Mouse (Mus musculus): Measurements from ENCODE around the gene Trip6.
A peak's percentile ranks its signal among the peaks of the same experiment; 100 is the strongest.
"Not testable (repeated sequence)": the region's sequence is repeated elsewhere in the genome, so short reads cannot be mapped to it uniquely, and the experiment has no call there.

Trip6 gene

GRCm38 (mm10) chr5:137301253-137301652 is 13.0 kb downstream of the Trip6 start:
- no peak for DNase-seq (ENCODE audit: low spot score in 2 of 2)

DNA sequence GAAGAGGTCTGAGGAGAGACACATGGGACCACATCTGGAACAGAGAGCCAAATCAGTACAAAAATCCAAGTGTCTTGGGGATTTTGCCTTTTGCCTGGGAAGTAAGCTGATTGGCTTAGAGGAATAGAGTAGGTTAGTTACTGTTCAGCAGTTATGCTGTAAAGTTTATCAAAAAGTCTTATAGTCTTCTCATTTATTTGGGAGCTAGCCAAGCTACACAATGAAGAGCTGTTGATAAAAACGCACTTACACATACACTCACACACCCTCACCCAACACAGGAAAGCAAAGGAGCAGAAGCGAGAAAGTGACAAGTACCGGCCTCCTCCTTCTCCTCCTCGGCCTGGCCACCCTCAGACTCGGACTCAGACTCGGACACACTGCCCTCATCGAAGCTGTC is 15.0 kb downstream of the Trip6 start:
- DNase-seq (ENCODE audit: low spot score in 2 of 2), result no peak

GRCm38 (mm10) chr5:137297126-137297525 is 17.1 kb downstream of the Trip6 start:
- no peak for DNase-seq (ENCODE audit: low spot score in 2 of 2)

DNA sequence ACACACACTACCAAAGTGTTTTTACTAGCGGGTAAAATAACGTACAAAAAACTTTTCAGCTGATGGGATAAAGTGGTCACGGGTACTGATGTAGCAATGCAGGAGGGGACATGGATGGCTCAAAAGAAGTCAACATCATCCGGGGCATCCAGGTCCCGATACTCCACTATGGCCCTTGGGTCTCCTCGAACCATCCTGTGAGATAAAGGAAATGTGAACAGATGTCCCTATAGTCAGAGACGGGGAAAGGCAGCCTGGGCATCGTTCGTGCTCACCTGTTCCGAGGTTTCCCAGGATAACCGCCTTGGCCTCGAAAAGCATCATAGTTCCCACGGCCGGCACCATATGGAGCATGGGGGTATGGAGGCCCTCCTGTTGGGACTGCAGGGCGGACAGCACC is 18.5 kb downstream of the Trip6 start:
- DNase-seq (ENCODE audit: low spot score in 2 of 2), result no peak

DNA sequence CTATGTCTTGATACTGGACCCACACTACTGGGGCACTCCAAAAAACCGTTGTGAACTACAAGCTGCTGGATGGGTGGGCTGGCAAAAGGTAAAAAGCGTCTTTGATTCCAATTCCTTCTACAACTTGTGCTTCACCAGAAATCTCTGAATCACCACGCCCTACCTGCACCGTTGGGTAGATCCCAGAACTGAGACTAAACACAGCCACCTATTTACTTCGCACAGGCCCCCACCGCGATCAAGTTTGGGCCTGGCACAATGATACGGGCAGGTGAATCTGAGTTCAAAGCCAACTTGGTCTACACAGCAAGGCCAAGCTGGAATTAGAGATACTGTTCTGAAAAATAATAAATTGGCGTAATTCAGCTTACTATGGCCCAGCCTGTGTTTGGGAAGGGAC is 18.9 kb downstream of the Trip6 start:
- DNase-seq (ENCODE audit: low spot score in 2 of 2), result no peak

DNA sequence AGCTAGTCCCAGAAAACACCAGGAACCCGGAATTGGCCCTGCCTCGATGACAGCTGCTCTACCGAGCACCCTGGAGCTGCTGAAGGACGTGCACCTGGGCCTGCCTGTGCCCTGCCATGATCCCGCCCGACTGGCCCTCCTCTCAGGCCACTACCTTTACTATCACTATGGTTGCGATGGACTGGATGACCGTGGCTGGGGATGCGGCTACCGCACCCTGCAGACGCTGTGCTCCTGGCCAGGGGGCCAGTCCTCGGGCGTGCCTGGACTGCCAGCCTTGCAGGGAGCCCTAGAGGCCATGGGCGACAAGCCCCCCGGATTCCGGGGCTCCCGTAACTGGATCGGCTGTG is 19.5 kb downstream of the Trip6 start:
- DNase-seq (ENCODE audit: low spot score in 2 of 2), result no peak

- peak; percentile 89 to 90 for DNase-seq (ENCODE audit: low spot score in 2 of 2)
These were observed 20.1 kb downstream of the Trip6 start, which contains the start of gene Ufsp1 for GRCm38 (mm10) chr5:137293839-137294743. Ufsp1 (plus strand) TSS chr5:137294629.

DNA sequence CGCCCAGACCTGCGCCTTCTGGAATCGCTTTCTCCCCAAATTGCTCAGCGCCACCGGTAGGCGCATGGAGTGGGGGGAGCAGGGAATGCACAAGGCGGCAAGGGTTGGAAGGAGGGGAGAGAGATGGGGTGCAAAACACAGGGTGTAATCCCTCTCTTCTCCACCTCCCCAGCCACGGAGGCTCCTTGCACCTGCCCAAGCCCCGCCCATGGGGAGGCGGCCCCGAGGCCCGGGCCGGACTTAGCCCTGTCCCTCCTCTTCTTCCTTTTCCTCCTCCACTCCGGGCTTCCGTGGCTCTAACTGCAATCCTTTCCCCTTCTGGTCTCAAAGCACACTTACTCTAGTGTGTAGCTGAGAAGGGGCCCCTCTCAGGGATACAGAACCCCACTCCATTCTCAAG is 20.9 kb downstream of the Trip6 start:
- DNase-seq (ENCODE audit: low spot score in 2 of 2), result peak in 1 of 2 experiments; percentile 59

DNA sequence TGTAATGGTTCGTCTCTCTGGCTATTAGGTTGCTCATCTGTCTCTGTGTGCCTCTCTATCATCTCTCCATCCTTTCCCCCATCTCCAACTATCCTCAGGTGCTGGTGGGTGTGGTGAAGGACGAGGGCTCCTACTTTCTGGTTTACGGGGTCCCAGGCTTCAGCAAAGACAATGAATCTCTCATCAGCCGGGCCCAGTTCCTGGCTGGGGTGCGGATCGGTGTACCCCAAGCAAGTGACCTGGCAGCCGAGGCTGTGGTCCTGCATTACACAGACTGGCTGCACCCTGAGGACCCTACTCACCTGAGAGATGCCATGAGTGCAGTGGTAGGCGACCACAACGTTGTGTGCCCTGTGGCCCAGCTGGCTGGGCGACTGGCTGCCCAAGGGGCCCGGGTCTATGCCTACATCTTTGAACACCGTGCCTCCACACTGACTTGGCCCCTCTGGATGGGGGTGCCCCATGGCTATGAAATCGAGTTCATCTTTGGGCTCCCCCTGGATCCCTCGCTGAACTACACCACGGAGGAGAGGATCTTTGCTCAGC is 22.8 kb downstream of the Trip6 start:
- no peak for DNase-seq (ENCODE audit: low spot score in 2 of 2)

GRCm38 (mm10) chr5:137290677-137291076 is 23.5 kb downstream of the Trip6 start:
- no peak for DNase-seq (ENCODE audit: low spot score in 2 of 2)

DNA sequence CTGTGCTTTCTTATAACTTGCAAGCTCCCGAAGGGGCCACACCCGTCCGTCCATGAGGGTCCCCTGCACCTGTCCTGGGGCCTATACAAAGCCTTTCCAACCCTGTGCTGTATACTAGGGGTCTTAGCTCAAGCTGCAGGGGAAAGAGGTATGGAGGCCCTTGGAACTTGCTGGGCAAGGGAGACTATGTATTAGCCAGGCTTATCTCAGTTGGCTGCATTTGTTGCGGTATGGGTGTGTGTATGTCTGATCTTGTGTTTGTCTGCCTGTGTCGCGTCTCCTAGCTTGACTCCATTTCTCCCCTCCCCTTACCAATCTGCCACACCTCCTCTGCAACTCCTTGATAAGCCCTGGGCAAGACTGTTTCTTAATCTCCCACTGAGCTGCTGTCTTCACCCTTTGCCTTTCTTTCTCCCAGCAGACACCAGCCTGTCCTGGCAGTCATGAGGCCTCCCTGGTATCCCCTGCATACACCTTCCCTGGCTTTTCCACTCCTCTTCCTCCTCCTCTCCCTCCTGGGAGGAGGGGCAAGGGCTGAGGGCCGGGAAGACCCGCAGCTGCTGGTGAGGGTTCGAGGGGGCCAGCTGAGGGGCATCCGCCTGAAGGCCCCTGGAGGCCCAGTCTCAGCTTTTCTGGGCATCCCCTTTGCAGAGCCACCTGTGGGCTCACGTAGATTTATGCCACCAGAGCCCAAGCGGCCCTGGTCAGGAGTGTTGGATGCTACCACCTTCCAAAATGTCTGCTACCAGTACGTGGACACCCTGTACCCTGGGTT is 24.4 kb downstream of the Trip6 start:
- DNase-seq (ENCODE audit: low spot score in 2 of 2), result no peak

- peak in 1 of 2 experiments; percentile 45 for DNase-seq (ENCODE audit: low spot score in 2 of 2)
These were observed 25.2 kb downstream of the Trip6 start for GRCm38 (mm10) chr5:137288999-137289470.

- no peak for DNase-seq (ENCODE audit: low spot score in 2 of 2)
These were observed 26.1 kb downstream of the Trip6 start for GRCm38 (mm10) chr5:137287953-137288743.

DNA sequence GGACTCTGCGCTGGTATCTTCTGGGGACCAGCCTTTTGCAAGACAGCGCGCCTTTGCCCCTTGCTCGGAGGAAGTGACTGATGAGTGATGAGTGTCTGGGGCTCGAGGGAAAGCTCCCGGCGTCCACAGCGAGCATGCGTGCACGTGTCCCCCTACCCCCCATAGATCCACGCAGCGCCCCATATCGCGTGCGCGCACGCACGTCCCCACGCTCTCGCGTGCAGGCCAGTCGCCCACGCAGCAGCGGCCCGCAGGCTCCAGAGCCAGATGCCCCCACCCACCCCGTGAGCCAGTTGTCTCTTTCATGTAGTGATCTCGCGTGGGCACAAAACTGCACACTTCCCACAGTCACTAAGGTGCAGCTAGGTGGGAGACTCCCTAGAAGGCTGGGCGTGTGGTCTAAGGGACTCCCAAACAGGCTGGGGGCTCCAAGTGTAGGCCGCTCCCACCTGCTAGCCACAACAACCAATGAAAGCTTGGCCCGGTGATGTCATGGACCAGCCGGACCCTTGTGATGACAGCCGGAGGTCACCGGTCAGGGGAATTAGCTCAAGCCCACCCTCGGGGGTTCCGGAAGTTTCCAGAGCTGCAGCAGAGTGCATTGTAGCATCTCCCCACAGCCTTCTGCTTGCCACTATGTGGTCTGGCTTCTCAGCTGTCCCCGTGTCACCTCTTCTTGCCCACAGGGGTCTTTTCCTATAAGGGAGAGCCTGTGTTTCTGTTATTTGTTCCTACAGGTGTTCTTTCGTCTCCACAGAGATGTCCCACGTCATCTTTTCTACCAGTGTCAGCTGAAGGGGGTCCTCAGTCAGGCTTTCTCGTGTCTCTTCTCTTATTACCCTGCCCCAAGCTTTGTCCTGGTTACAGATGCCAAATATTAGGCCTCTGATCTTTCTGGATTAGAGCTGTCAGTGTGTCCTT is 26.9 kb downstream of the Trip6 start, which contains the start of gene Ache:
Gene Ache, plus strand, starts transcription at position 488 of the 921 bp plus-strand sequence.
- DNase-seq (ENCODE audit: low spot score in 2 of 2), result peak in 1 of 2 experiments; percentile 59

- DNase-seq (ENCODE audit: low spot score in 2 of 2), result peak; percentile 80 to 85
These were observed 27.6 kb downstream of the Trip6 start for GRCm38 (mm10) chr5:137286655-137287031.

DNA sequence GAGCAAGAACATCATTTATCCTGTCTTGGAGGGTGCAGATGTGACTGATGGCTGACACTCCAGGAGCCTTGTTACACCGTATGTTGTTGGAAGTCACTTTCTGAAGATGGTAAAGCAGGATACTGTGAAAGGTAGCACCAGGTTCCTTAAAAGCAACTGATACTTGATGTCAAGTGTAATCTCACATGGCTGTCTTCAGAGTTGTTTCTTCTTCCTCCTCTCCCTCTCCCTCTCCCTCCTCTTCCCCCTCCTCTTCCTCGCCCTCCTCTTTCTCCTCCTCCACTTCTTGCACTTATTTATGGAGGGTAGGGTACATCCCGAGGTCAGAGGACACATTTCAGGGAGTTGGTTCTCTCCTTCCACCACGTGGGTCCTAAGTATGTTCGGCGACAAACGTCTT is 28.2 kb downstream of the Trip6 start:
- DNase-seq (ENCODE audit: low spot score in 2 of 2), result no peak

GRCm38 (mm10) chr5:137285045-137285444 is 29.2 kb downstream of the Trip6 start:
- DNase-seq (ENCODE audit: low spot score in 2 of 2), result peak in 1 of 2 experiments; percentile 39

DNA sequence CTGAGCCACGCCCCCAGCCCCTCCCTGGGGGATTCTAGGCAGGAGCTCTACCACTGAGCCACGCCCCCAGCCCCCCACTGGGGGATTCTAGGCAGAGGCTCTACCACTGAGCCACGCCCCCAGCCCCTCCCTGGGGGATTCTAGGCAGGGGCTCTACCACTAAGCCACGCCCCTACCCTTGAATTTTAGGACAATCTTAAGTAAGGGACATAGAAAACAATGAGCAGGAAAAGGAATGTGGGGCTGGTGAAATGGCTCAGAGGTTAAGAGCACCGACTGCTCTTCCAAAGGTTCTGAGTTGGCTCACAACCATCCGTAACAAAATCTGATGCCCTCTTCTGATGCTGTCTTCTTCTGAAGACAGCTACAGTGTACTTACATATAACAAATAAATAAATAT is 29.8 kb downstream of the Trip6 start:
- DNase-seq (ENCODE audit: low spot score in 2 of 2), result not testable (repeated sequence)

GRCm38 (mm10) chr5:137277360-137278342 is 36.6 kb downstream of the Trip6 start:
- DNase-seq (ENCODE audit: low spot score in 2 of 2), result no peak
